Mouse (Mus musculus): ENCODE measurements around the gene Rai14. TPM values are rescaled to one million over a fixed set of nuclear protein-coding genes. Genes with fewer than 3 reads are reported as not detected.

Gene Rai14
- total and polyA plus RNA-seq, 3 experiments, result not detected

GRCm38 (mm10) chr15:10643224-10643623 lies 71.2 kb downstream of the Rai14 start:
- H3K36me3 ChIP-seq (ENCODE audit: control insufficient read depth in 1 of 2, insufficient read depth in 2 of 2, low read length in 2 of 2), result no peaks in the 10 kb centered on the region
- TF ChIP-seq MAFK (IDR thresholded peaks at IDR 0.05; ENCODE audit: borderline replicate concordance, low read depth, low read length) (no peak), ZKSCAN1 (IDR thresholded peaks at IDR 0.05; ENCODE audit: low read depth, low read length) (no peak), NELFE (IDR thresholded peaks at IDR 0.05; ENCODE audit: low read depth, low read length) (no peak), ZNF384 (IDR thresholded peaks at IDR 0.05; ENCODE audit: low read depth, low read length) (no peak), MAZ (IDR thresholded peaks at IDR 0.05; ENCODE audit: low read depth, low read length) (no peak), SMC3 (IDR thresholded peaks at IDR 0.05; ENCODE audit: low read depth, low read length) (no peak), JUND (IDR thresholded peaks at IDR 0.05; ENCODE audit: low read depth, low read length) (no peak), USF2 (IDR thresholded peaks at IDR 0.05; ENCODE audit: borderline replicate concordance in 1 of 2, insufficient read depth in 1 of 2, low read depth in 1 of 2, low read length in 2 of 2) (no peak), MXI1 (IDR thresholded peaks at IDR 0.05; ENCODE audit: low read depth, low read length) (no peak), CHD1 (IDR thresholded peaks at IDR 0.05; ENCODE audit: low read depth, low read length) (no peak), ELF1 (IDR thresholded peaks at IDR 0.05; ENCODE audit: low read depth, low read length) (no peak), ZC3H11A (IDR thresholded peaks at IDR 0.05; ENCODE audit: low read depth, low read length) (no peak), HCFC1 (IDR thresholded peaks at IDR 0.05; ENCODE audit: low read depth, low read length) (no peak)
- no peak overlapping the region for H3K9ac ChIP-seq (ENCODE audit: control insufficient read depth, low read depth, low read length, poor library complexity, severe bottlenecking)
- H3K4me1 ChIP-seq (ENCODE audit: control insufficient read depth in 1 of 2, insufficient read depth in 2 of 2, low read length in 2 of 2), result no peaks in the 10 kb centered on the region
- DNase-seq (ENCODE audit: low read depth, low spot score), result no peak
- H3K27ac ChIP-seq (ENCODE audit: control insufficient read depth, low read depth, low read length), result no peak overlapping the region
- H3K9me3 ChIP-seq (replicated peaks; ENCODE audit: insufficient read depth, low read length), result no peaks in the 10 kb centered on the region
- H3K79me2 ChIP-seq (ENCODE audit: control insufficient read depth, insufficient read depth, low read length, poor library complexity), result no peaks in the 10 kb centered on the region
- H3K27me3 ChIP-seq (ENCODE audit: control insufficient read depth in 1 of 2, insufficient read depth in 2 of 2, low read length in 2 of 2), result no peaks in the 10 kb centered on the region; a peak in 1 of 4 replicates
- no peak overlapping the region for H3K4me3 ChIP-seq (ENCODE audit: control insufficient read depth in 1 of 2, insufficient read depth in 1 of 2, low read depth in 2 of 2, low read length in 2 of 2)

GRCm38 (mm10) chr15:10642419-10642818 lies 72.0 kb downstream of the Rai14 start:
- Histone ChIP-seq H3K9ac (ENCODE audit: control insufficient read depth, low read depth, low read length, poor library complexity, severe bottlenecking) (no peak overlapping the region), H3K9me3 (replicated peaks; ENCODE audit: insufficient read depth, low read length) (no peaks in the 10 kb centered on the region), H3K27ac (ENCODE audit: control insufficient read depth, low read depth, low read length) (no peak overlapping the region), H3K79me2 (ENCODE audit: control insufficient read depth, insufficient read depth, low read length, poor library complexity) (no peaks in the 10 kb centered on the region), H3K4me3 (ENCODE audit: control insufficient read depth in 1 of 2, insufficient read depth in 1 of 2, low read depth in 2 of 2, low read length in 2 of 2) (no peak overlapping the region), H3K27me3 (ENCODE audit: control insufficient read depth in 1 of 2, insufficient read depth in 2 of 2, low read length in 2 of 2) (no peaks in the 10 kb centered on the region; a peak in 1 of 4 replicates), H3K36me3 (ENCODE audit: control insufficient read depth in 1 of 2, insufficient read depth in 2 of 2, low read length in 2 of 2) (no peaks in the 10 kb centered on the region), H3K4me1 (ENCODE audit: control insufficient read depth in 1 of 2, insufficient read depth in 2 of 2, low read length in 2 of 2) (no peaks in the 10 kb centered on the region)
- no peak for TF ChIP-seq E2F4 (IDR thresholded peaks at IDR 0.05; ENCODE audit: borderline replicate concordance, low read depth, low read length)
- no peak for TF ChIP-seq CTCF (IDR thresholded peaks at IDR 0.05 in 2 of 3, conservative IDR thresholded peaks at IDR 0.05 in 1 of 3; ENCODE audit: control insufficient read depth in 1 of 3, insufficient read depth in 1 of 3, low read depth in 2 of 3, low read length in 3 of 3, poor library complexity in 1 of 3, severe bottlenecking in 1 of 3)
- no peak for TF ChIP-seq MEF2A (IDR thresholded peaks at IDR 0.05; ENCODE audit: extremely low read depth, insufficient replicate concordance, low read depth, low read length, poor library complexity, severe bottlenecking)
- no peak for TF ChIP-seq CHD2 (IDR thresholded peaks at IDR 0.05; ENCODE audit: low read length)
- TF ChIP-seq GABPA (IDR thresholded peaks at IDR 0.05; ENCODE audit: low read depth, low read length), result no peak
- no peak for TF ChIP-seq RCOR1 (IDR thresholded peaks at IDR 0.05; ENCODE audit: low read depth, low read length)
- no peak for TF ChIP-seq POLR2AphosphoS5 (IDR thresholded peaks at IDR 0.05; ENCODE audit: borderline replicate concordance, low read depth, low read length)
- no peak for TF ChIP-seq BHLHE40 (IDR thresholded peaks at IDR 0.05; ENCODE audit: borderline replicate concordance, low read depth, low read length)
- TF ChIP-seq HCFC1 (IDR thresholded peaks at IDR 0.05; ENCODE audit: low read depth, low read length), result no peak
- no peak for TF ChIP-seq NELFE (IDR thresholded peaks at IDR 0.05; ENCODE audit: low read depth, low read length)
- no peak for TF ChIP-seq TBP (IDR thresholded peaks at IDR 0.05; ENCODE audit: low read depth, low read length)
- TF ChIP-seq MXI1 (IDR thresholded peaks at IDR 0.05; ENCODE audit: low read depth, low read length), result no peak
- TF ChIP-seq UBTF (IDR thresholded peaks at IDR 0.05; ENCODE audit: borderline replicate concordance, insufficient read depth, low read depth, low read length), result no peak
- no peak for TF ChIP-seq JUND (IDR thresholded peaks at IDR 0.05; ENCODE audit: low read depth, low read length)
- DNase-seq (ENCODE audit: low read depth, low spot score), result no peak

Measured in MEL (cell line).